Mouse (Mus musculus): ENCODE results near the gene Nsg2. TPM values are rescaled to one million over a fixed set of nuclear protein-coding genes. Genes with fewer than 3 reads are reported as not detected.

Gene Nsg2
- polyA plus RNA-seq, 1 experiment from 2014 or later = 44.9 TPM

DNA sequence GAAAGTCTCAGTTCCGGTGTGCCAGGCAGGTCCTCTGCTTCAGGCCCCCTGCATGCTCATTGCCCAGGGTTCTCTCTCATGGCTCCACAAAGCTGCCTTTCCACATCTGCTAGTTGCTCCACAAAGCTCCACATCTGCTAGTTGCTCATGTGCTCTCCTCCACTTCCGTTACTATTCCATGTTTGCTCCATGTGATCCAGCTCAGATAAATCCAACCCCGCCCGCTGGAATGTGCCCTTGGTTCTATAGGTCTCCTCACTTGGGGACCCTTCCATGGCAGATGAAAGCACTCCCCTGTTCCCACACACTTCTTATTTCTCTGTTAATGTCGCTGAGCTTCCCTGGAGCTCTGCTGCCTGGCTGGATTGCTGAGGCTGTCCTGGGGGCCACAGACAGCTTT is 26.4 kb downstream of the Nsg2 start:
- Histone ChIP-seq H3K27ac (ENCODE audit: low read depth, low read length) (peak overlapping the region; percentile 47; the same call in 1 of the 2 replicates), H3K9ac (ENCODE audit: low read depth, low read length) (no peak overlapping the region), H3K4me1 (replicated peaks; ENCODE audit: control insufficient read depth, insufficient read depth, low read length) (peaks cover 3% of the 10 kb centered on the region), H3K27me3 (ENCODE audit: control insufficient read depth, insufficient read depth, low read length) (no peaks in the 10 kb centered on the region), H3K9me3 (ENCODE audit: control insufficient read depth, low read length) (no peaks in the 10 kb centered on the region), H3K36me3 (ENCODE audit: control insufficient read depth, insufficient read depth, low read length) (no peaks in the 10 kb centered on the region), H3K4me2 (replicated peaks; ENCODE audit: low read depth, low read length) (no peak overlapping the region), H3K4me3 (ENCODE audit: low read depth, low read length) (no peak overlapping the region)
- WGBS = 62% methylated on average over 5 of the region's 5 CpGs
- ATAC-seq (ENCODE audit: low FRiP score) (no peak), DNase-seq (ENCODE audit: low spot score) (no peak)

DNA sequence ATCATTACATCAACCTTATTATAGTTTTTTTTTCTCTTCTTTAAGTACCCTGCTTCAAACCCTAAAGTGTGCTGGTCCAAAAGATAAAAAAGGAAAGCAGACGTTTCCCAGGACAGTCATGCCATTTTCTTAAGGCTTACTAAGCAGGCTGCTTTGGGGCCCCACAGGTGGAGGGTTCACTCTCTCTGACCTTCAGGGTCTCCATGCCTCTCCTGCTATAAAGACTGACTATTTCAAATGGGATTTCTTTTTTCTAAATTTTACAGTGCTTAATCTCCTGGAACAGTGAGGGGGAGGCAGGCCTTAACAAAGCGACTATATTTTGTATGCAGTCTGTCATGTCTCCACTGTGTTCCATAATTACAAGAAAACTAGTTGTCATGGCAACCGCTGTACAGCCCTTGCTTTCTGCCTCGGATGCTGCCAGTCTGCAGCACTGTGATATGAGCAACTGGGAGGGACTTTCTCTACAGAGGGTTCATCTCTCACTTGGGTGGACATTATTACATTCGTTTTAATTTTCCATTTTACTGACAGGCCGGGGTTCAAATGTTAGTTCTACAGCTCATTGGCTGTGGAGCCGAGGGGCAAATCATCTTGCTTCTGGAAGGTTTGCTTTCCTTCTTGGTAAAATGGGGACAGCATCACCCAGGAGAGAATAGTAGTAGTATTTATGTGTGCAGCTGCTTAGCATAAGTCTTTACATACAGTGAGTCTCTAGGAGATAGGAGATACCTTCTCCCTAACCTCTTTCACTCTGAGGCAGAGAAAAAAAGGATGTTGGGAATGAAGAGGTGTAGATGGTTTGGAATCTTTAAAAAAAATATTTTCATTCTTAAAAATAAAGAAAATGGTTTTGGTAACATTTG is 27.4 kb downstream of the Nsg2 start:
- 56% methylated on average over 7 of the region's 7 CpGs for WGBS
- Histone ChIP-seq H3K4me1 (replicated peaks; ENCODE audit: control insufficient read depth, insufficient read depth, low read length) (peaks cover 3% of the 10 kb centered on the region), H3K9me3 (ENCODE audit: control insufficient read depth, low read length) (no peaks in the 10 kb centered on the region), H3K4me3 (ENCODE audit: low read depth, low read length) (no peak overlapping the region), H3K36me3 (ENCODE audit: control insufficient read depth, insufficient read depth, low read length) (no peaks in the 10 kb centered on the region), H3K27ac (ENCODE audit: low read depth, low read length) (0 out of 2 replicates have a peak overlapping the region, but pooled peaks have one; percentile 20), H3K4me2 (replicated peaks; ENCODE audit: low read depth, low read length) (no peak overlapping the region), H3K9ac (ENCODE audit: low read depth, low read length) (no peak overlapping the region), H3K27me3 (ENCODE audit: control insufficient read depth, insufficient read depth, low read length) (no peaks in the 10 kb centered on the region)
- peak; percentile 88 for ATAC-seq (ENCODE audit: low FRiP score)
- DNase-seq (ENCODE audit: low spot score) = peak; percentile 57

DNA sequence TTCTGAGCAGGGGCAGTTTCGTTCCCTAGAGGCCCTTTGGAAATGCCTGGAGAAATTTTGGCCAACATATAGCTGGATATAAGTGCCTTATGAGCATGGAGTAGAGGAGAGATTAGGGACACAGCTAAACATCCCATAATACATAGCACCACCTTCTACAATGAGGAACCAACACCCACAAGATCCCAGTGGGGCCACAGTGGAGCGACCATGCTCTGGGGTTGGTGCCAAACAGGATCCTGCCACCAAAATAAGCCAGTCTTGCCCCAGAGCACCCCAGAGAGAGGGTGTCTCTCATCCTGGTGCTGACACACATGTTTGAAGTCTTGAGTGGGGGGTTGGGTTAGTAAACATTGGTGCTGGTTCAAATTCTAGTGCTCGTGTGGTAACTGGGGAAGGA is 28.3 kb downstream of the Nsg2 start:
- Histone ChIP-seq H3K4me1 (replicated peaks; ENCODE audit: control insufficient read depth, insufficient read depth, low read length) (peaks cover 3% of the 10 kb centered on the region), H3K27ac (ENCODE audit: low read depth, low read length) (no peak overlapping the region), H3K36me3 (ENCODE audit: control insufficient read depth, insufficient read depth, low read length) (no peaks in the 10 kb centered on the region), H3K9ac (ENCODE audit: low read depth, low read length) (no peak overlapping the region), H3K4me3 (ENCODE audit: low read depth, low read length) (no peak overlapping the region), H3K27me3 (ENCODE audit: control insufficient read depth, insufficient read depth, low read length) (no peaks in the 10 kb centered on the region), H3K9me3 (ENCODE audit: control insufficient read depth, low read length) (no peaks in the 10 kb centered on the region), H3K4me2 (replicated peaks; ENCODE audit: low read depth, low read length) (no peak overlapping the region)
- no peak for ATAC-seq (ENCODE audit: low FRiP score)
- no peak for DNase-seq (ENCODE audit: low spot score)
- WGBS = 92% methylated on average over 3 of the region's 3 CpGs

DNA sequence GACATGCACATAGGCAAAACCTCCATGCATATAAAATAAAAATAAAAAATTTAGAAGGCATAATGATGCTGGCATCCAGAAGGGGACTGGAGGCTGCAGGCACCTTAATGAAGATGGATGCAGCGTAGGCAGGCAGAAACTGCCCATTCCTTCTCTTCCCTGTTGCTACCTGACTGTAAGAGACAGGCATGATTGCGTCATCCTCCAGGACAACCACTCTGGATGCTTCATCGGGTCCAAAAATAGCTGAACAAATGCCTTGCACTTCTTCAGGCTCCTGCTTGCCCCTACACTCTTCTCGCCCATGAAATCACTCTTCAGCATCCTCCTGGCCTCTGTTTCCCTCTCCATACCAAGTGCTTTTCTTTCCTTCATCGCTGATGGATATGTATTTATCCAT is 29.1 kb downstream of the Nsg2 start:
- H3K4me1 ChIP-seq (replicated peaks; ENCODE audit: control insufficient read depth, insufficient read depth, low read length) = peaks cover 3% of the 10 kb centered on the region

DNA sequence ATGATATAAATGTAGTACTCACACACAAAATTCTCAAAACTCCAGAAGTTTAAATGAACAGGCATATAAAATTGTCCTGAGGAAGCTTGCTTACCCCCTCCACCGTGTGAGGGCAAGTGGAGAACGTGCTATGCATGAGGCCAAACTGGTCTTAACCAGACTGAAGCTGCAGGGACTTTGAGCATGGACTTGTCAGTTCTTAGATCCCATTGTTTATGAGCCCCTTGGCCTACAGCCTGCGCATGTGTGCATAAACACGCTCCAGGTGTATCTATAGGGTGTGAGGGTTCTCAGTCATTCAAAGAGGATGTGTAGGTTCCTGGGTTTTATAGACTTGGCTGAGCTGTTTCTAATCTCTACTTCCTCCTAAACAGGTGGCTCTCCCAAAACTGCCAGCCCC is 31.1 kb downstream of the Nsg2 start:
- H3K4me1 ChIP-seq (replicated peaks; ENCODE audit: control insufficient read depth, insufficient read depth, low read length) = peaks cover 3% of the 10 kb centered on the region
- no peak overlapping the region for H3K27ac ChIP-seq (ENCODE audit: low read depth, low read length)
- no peak overlapping the region for H3K4me2 ChIP-seq (replicated peaks; ENCODE audit: low read depth, low read length)
- no peaks in the 10 kb centered on the region for H3K36me3 ChIP-seq (ENCODE audit: control insufficient read depth, insufficient read depth, low read length)
- H3K9ac ChIP-seq (ENCODE audit: low read depth, low read length) = no peak overlapping the region
- DNase-seq (ENCODE audit: low spot score) (no peak), ATAC-seq (ENCODE audit: low FRiP score) (no peak)
- no peaks in the 10 kb centered on the region for H3K27me3 ChIP-seq (ENCODE audit: control insufficient read depth, insufficient read depth, low read length)
- H3K9me3 ChIP-seq (ENCODE audit: control insufficient read depth, low read length) = no peaks in the 10 kb centered on the region
- 84% methylated on average over 4 of the region's 4 CpGs for WGBS
- no peak overlapping the region for H3K4me3 ChIP-seq (ENCODE audit: low read depth, low read length)

More for the DNA sequence above, 29.1 kb downstream of the Nsg2 start:
- no peaks in the 10 kb centered on the region for H3K36me3 ChIP-seq (ENCODE audit: control insufficient read depth, insufficient read depth, low read length)
- no peak overlapping the region for H3K9ac ChIP-seq (ENCODE audit: low read depth, low read length)
- no peaks in the 10 kb centered on the region for H3K27me3 ChIP-seq (ENCODE audit: control insufficient read depth, insufficient read depth, low read length)
- no peak overlapping the region for H3K4me2 ChIP-seq (replicated peaks; ENCODE audit: low read depth, low read length)
- DNase-seq (ENCODE audit: low spot score) = no peak
- no peak overlapping the region for H3K27ac ChIP-seq (ENCODE audit: low read depth, low read length)
- no peak overlapping the region for H3K4me3 ChIP-seq (ENCODE audit: low read depth, low read length)
- ATAC-seq (ENCODE audit: low FRiP score) = no peak
- H3K9me3 ChIP-seq (ENCODE audit: control insufficient read depth, low read length) = no peaks in the 10 kb centered on the region
- WGBS = 84% methylated on average over 5 of the region's 5 CpGs

DNA sequence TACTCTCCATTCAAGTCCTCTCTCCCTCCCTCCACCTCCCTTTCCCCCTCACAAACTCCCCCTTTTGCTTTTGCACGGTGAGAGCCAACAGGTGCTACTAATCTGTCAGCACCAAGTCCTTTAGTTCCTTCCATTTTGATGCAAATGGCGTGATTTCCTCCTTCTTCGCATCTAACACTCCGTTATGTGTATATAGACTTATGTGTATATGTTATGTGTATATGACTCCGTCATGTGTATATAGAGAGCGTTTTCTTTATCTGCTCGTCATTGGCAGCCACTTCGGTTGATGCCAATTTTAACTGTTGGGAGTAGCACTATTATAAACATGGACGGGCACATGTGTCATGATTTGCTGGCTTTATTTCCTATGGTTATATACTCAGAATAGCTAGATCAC is 31.8 kb downstream of the Nsg2 start:
- WGBS = 85% methylated on average over 9 of the region's 9 CpGs
- no peak for DNase-seq (ENCODE audit: low spot score)
- Histone ChIP-seq H3K4me2 (replicated peaks; ENCODE audit: low read depth, low read length) (no peak overlapping the region), H3K36me3 (ENCODE audit: control insufficient read depth, insufficient read depth, low read length) (no peaks in the 10 kb centered on the region), H3K4me1 (replicated peaks; ENCODE audit: control insufficient read depth, insufficient read depth, low read length) (no peaks in the 10 kb centered on the region), H3K9me3 (ENCODE audit: control insufficient read depth, low read length) (no peaks in the 10 kb centered on the region), H3K27ac (ENCODE audit: low read depth, low read length) (no peak overlapping the region), H3K27me3 (ENCODE audit: control insufficient read depth, insufficient read depth, low read length) (no peaks in the 10 kb centered on the region), H3K9ac (ENCODE audit: low read depth, low read length) (no peak overlapping the region), H3K4me3 (ENCODE audit: low read depth, low read length) (no peak overlapping the region)
- no peak for ATAC-seq (ENCODE audit: low FRiP score)

DNA sequence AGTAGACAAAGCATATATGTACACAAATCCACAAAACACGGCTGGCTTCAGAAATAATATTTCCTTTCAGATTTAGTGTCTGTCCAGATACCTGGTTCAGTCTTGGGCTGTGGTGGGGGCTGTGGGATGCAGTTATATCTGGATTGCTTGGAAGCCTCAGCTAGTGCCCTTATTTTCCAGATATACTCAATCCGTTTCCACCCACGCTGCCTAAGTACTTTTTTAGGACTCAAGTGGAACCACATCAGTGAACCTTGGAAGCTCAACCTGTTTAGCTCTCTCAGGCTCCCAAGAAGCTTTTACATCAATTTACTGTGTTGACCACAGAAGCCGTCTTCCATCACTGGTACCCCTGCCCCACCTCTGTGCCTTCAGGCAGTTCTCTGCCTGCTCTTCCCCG is 35.6 kb downstream of the Nsg2 start:
- no peak overlapping the region for H3K4me3 ChIP-seq (ENCODE audit: low read depth, low read length)
- DNase-seq (ENCODE audit: low spot score) = no peak
- no peak overlapping the region for H3K9ac ChIP-seq (ENCODE audit: low read depth, low read length)
- no peak overlapping the region for H3K27ac ChIP-seq (ENCODE audit: low read depth, low read length)
- ATAC-seq (ENCODE audit: low FRiP score) = no peak
- H3K4me1 ChIP-seq (replicated peaks; ENCODE audit: control insufficient read depth, insufficient read depth, low read length) = no peaks in the 10 kb centered on the region
- no peak overlapping the region for H3K4me2 ChIP-seq (replicated peaks; ENCODE audit: low read depth, low read length)
- 80% methylated on average over 5 of the region's 5 CpGs for WGBS
- no peaks in the 10 kb centered on the region for H3K27me3 ChIP-seq (ENCODE audit: control insufficient read depth, insufficient read depth, low read length)
- H3K36me3 ChIP-seq (ENCODE audit: control insufficient read depth, insufficient read depth, low read length) = no peaks in the 10 kb centered on the region
- H3K9me3 ChIP-seq (ENCODE audit: control insufficient read depth, low read length) = no peaks in the 10 kb centered on the region

DNA sequence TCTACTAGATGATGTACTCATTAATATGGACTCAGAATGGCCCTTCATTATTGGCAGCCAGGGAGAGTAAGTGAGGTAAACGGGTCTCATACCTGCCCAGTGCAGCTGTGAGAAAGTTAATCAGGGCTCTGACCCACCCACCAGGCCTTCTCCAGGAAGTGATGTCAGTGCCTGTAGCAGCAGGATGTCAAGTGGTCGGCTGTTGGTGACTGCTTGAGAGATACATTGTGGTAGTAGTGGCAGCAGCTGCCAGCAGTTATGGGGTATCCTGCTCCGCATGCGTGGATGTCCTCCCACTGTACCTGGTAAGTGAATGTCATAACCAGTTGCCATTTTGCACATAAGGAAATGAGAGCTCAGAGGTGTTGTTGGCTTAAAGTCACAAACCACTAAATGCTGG is 39.4 kb downstream of the Nsg2 start:
- Histone ChIP-seq H3K9me3 (ENCODE audit: control insufficient read depth, low read length) (no peaks in the 10 kb centered on the region), H3K4me3 (ENCODE audit: low read depth, low read length) (no peak overlapping the region), H3K4me2 (replicated peaks; ENCODE audit: low read depth, low read length) (no peak overlapping the region), H3K36me3 (ENCODE audit: control insufficient read depth, insufficient read depth, low read length) (no peaks in the 10 kb centered on the region), H3K9ac (ENCODE audit: low read depth, low read length) (no peak overlapping the region), H3K4me1 (replicated peaks; ENCODE audit: control insufficient read depth, insufficient read depth, low read length) (no peaks in the 10 kb centered on the region), H3K27ac (ENCODE audit: low read depth, low read length) (no peak overlapping the region), H3K27me3 (ENCODE audit: control insufficient read depth, insufficient read depth, low read length) (no peaks in the 10 kb centered on the region)
- DNase-seq (ENCODE audit: low spot score) (no peak), ATAC-seq (ENCODE audit: low FRiP score) (no peak)
- 70% methylated on average over 4 of the region's 4 CpGs for WGBS

DNA sequence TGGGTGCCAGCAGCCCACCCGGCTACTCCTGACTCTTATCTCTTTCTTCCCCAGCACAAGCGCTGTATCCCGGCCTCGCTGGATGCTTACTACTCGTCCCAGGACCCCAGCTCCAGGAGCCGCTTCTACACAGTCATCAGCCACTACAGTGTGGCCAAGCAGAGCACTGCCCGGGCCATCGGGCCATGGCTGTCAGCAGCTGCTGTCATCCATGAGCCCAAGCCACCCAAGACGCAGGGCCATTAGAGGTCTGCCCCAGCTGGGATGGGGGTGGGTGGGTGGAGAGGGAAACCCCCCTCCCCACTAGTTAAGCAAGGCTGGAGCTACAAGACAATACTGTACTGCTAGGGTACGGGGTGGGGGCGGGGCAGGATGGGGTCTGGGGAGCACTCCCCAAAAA is 57.1 kb downstream of the Nsg2 start:
- 66% methylated on average over 11 of the region's 11 CpGs for WGBS
- ATAC-seq (ENCODE audit: low FRiP score) (peak; percentile 90), DNase-seq (ENCODE audit: low spot score) (peak; percentile 60)
- Histone ChIP-seq H3K4me3 (ENCODE audit: low read depth, low read length) (no peak overlapping the region), H3K27me3 (ENCODE audit: control insufficient read depth, insufficient read depth, low read length) (no peaks in the 10 kb centered on the region), H3K4me2 (replicated peaks; ENCODE audit: low read depth, low read length) (no peak overlapping the region), H3K36me3 (ENCODE audit: control insufficient read depth, insufficient read depth, low read length) (no peaks in the 10 kb centered on the region), H3K9ac (ENCODE audit: low read depth, low read length) (no peak overlapping the region), H3K9me3 (ENCODE audit: control insufficient read depth, low read length) (no peaks in the 10 kb centered on the region), H3K27ac (ENCODE audit: low read depth, low read length) (peak overlapping the region; percentile 14; the same call in 1 of the 2 replicates), H3K4me1 (replicated peaks; ENCODE audit: control insufficient read depth, insufficient read depth, low read length) (0 out of 2 replicates have a peak, but pooled peaks cover 3% of the 10 kb centered on the region)

All from hindbrain, embryonic 11.5 days (tissue).